Mouse (Mus musculus): ENCODE measurements around the gene 1700029H14Rik. TPM values are rescaled to one million over a fixed set of nuclear protein-coding genes. Genes with fewer than 3 reads are reported as not detected.

1700029H14Rik gene
- not detected in 2 replicates for polyA plus RNA-seq (2012; ENCODE audit: insufficient read depth, insufficient read length, missing spikeins)

- Histone ChIP-seq H3K4me1 (ENCODE audit: control insufficient read depth, insufficient read depth, low read length) (no peaks in the 10 kb centered on the region), H3K27ac (ENCODE audit: insufficient read depth, low read depth, low read length) (no peak within 1 kb of the TSS), H3K4me3 (ENCODE audit: insufficient read depth, low read length) (no peak within 1 kb of the TSS)
- TF ChIP-seq CTCF (IDR thresholded peaks at IDR 0.05; ENCODE audit: low read depth, low read length) (no peak), POLR2A (IDR thresholded peaks at IDR 0.05; ENCODE audit: borderline replicate concordance, low read depth, low read length) (no peak)
Measured at GRCm38 (mm10) chr8:13562118-13562517, at the start of gene 1700029H14Rik. TSS of gene 1700029H14Rik (minus strand) at chr8:13562461.

GRCm38 (mm10) chr8:13611702-13612101 lies 49.4 kb upstream of the 1700029H14Rik start:
- H3K4me3 ChIP-seq (ENCODE audit: insufficient read depth, low read length): no peak overlapping the region

GRCm38 (mm10) chr8:13609971-13610370 lies 47.7 kb upstream of the 1700029H14Rik start:
- TF ChIP-seq POLR2A (IDR thresholded peaks at IDR 0.05; ENCODE audit: borderline replicate concordance, low read depth, low read length) (no peak), CTCF (IDR thresholded peaks at IDR 0.05; ENCODE audit: low read depth, low read length) (no peak)
- Histone ChIP-seq H3K27ac (ENCODE audit: insufficient read depth, low read depth, low read length) (no peak overlapping the region), H3K4me3 (ENCODE audit: insufficient read depth, low read length) (no peak overlapping the region), H3K4me1 (ENCODE audit: control insufficient read depth, insufficient read depth, low read length) (peaks cover 5% of the 10 kb centered on the region)

More at GRCm38 (mm10) chr8:13611702-13612101, 49.4 kb upstream of the 1700029H14Rik start:
- Histone ChIP-seq H3K27ac (ENCODE audit: insufficient read depth, low read depth, low read length) (no peak overlapping the region), H3K4me1 (ENCODE audit: control insufficient read depth, insufficient read depth, low read length) (peaks cover 13% of the 10 kb centered on the region)
- TF ChIP-seq CTCF (IDR thresholded peaks at IDR 0.05; ENCODE audit: low read depth, low read length): no peak
- TF ChIP-seq POLR2A (IDR thresholded peaks at IDR 0.05; ENCODE audit: borderline replicate concordance, low read depth, low read length): no peak

GRCm38 (mm10) chr8:13608946-13609345 lies 46.7 kb upstream of the 1700029H14Rik start:
- TF ChIP-seq CTCF (IDR thresholded peaks at IDR 0.05; ENCODE audit: low read depth, low read length): no peak
- TF ChIP-seq POLR2A (IDR thresholded peaks at IDR 0.05; ENCODE audit: borderline replicate concordance, low read depth, low read length): no peak
- Histone ChIP-seq H3K4me3 (ENCODE audit: insufficient read depth, low read length) (no peak overlapping the region), H3K4me1 (ENCODE audit: control insufficient read depth, insufficient read depth, low read length) (no peaks in the 10 kb centered on the region), H3K27ac (ENCODE audit: insufficient read depth, low read depth, low read length) (no peak overlapping the region)

GRCm38 (mm10) chr8:13605920-13606480 lies 43.7 kb upstream of the 1700029H14Rik start:
- Histone ChIP-seq H3K27ac (ENCODE audit: insufficient read depth, low read depth, low read length) (no peak overlapping the region), H3K4me3 (ENCODE audit: insufficient read depth, low read length) (no peak overlapping the region), H3K4me1 (ENCODE audit: control insufficient read depth, insufficient read depth, low read length) (peaks cover 13% of the 10 kb centered on the region)
- TF ChIP-seq POLR2A (IDR thresholded peaks at IDR 0.05; ENCODE audit: borderline replicate concordance, low read depth, low read length) (no peak), CTCF (IDR thresholded peaks at IDR 0.05; ENCODE audit: low read depth, low read length) (no peak)

GRCm38 (mm10) chr8:13602621-13603020 lies 40.4 kb upstream of the 1700029H14Rik start:
- H3K27ac ChIP-seq (ENCODE audit: insufficient read depth, low read depth, low read length): no peak overlapping the region
- no peak for TF ChIP-seq POLR2A (IDR thresholded peaks at IDR 0.05; ENCODE audit: borderline replicate concordance, low read depth, low read length)
- peak; percentile 66 for TF ChIP-seq CTCF (IDR thresholded peaks at IDR 0.05; ENCODE audit: low read depth, low read length)
- H3K4me1 ChIP-seq (ENCODE audit: control insufficient read depth, insufficient read depth, low read length): peaks cover 29% of the 10 kb centered on the region
- no peak overlapping the region for H3K4me3 ChIP-seq (ENCODE audit: insufficient read depth, low read length)

- Histone ChIP-seq H3K4me1 (ENCODE audit: control insufficient read depth, insufficient read depth, low read length) (peaks cover 29% of the 10 kb centered on the region), H3K27ac (ENCODE audit: insufficient read depth, low read depth, low read length) (peak overlapping the region; percentile 66), H3K4me3 (ENCODE audit: insufficient read depth, low read length) (peak overlapping the region; percentile 17)
- no peak for TF ChIP-seq POLR2A (IDR thresholded peaks at IDR 0.05; ENCODE audit: borderline replicate concordance, low read depth, low read length)
Measured at GRCm38 (mm10) chr8:13601166-13601565, 38.9 kb upstream of the 1700029H14Rik start.

- Histone ChIP-seq H3K4me3 (ENCODE audit: insufficient read depth, low read length) (no peak overlapping the region), H3K27ac (ENCODE audit: insufficient read depth, low read depth, low read length) (peak overlapping the region; percentile 47), H3K4me1 (ENCODE audit: control insufficient read depth, insufficient read depth, low read length) (peaks cover 30% of the 10 kb centered on the region)
- TF ChIP-seq CTCF (IDR thresholded peaks at IDR 0.05; ENCODE audit: low read depth, low read length) (no peak), POLR2A (IDR thresholded peaks at IDR 0.05; ENCODE audit: borderline replicate concordance, low read depth, low read length) (no peak)
Measured at GRCm38 (mm10) chr8:13600716-13601115, 38.5 kb upstream of the 1700029H14Rik start.

- no peak for TF ChIP-seq CTCF (IDR thresholded peaks at IDR 0.05; ENCODE audit: low read depth, low read length)
- TF ChIP-seq POLR2A (IDR thresholded peaks at IDR 0.05; ENCODE audit: borderline replicate concordance, low read depth, low read length): no peak
- Histone ChIP-seq H3K27ac (ENCODE audit: insufficient read depth, low read depth, low read length) (peak overlapping the region; percentile 47), H3K4me1 (ENCODE audit: control insufficient read depth, insufficient read depth, low read length) (peaks cover 34% of the 10 kb centered on the region), H3K4me3 (ENCODE audit: insufficient read depth, low read length) (no peak overlapping the region)
Measured at GRCm38 (mm10) chr8:13600204-13600603, 37.9 kb upstream of the 1700029H14Rik start.

- TF ChIP-seq CTCF (IDR thresholded peaks at IDR 0.05; ENCODE audit: low read depth, low read length) (no peak), POLR2A (IDR thresholded peaks at IDR 0.05; ENCODE audit: borderline replicate concordance, low read depth, low read length) (no peak)
- peaks cover 47% of the 10 kb centered on the region for H3K4me1 ChIP-seq (ENCODE audit: control insufficient read depth, insufficient read depth, low read length)
- H3K4me3 ChIP-seq (ENCODE audit: insufficient read depth, low read length): no peak overlapping the region
- no peak overlapping the region for H3K27ac ChIP-seq (ENCODE audit: insufficient read depth, low read depth, low read length)
Measured at GRCm38 (mm10) chr8:13597777-13598176, 35.5 kb upstream of the 1700029H14Rik start.
